Mouse (Mus musculus): ENCODE data around the gene Pik3r6. TPM values are rescaled to one million over a fixed set of nuclear protein-coding genes. Genes with fewer than 3 reads are reported as not detected.

The Pik3r6 gene
- polyA plus RNA-seq, 1 experiment from 2014 or later, result 3.1 TPM

- 72% methylated on average over 6 of the region's 6 CpGs for WGBS
- H3K4me1 ChIP-seq, result no peaks in the 10 kb centered on the region
- no peak overlapping the region for H3K9ac ChIP-seq
- no peak overlapping the region for H3K27ac ChIP-seq
- H3K4me3 ChIP-seq, result no peak overlapping the region
- no peaks in the 10 kb centered on the region for H3K9me3 ChIP-seq
- no peak overlapping the region for H3K4me2 ChIP-seq
- no peak for ATAC-seq (ENCODE audit: insufficient number of reproducible peaks, low FRiP score, low TSS enrichment, low read depth)
- H3K36me3 ChIP-seq, result no peaks in the 10 kb centered on the region
- no peaks in the 10 kb centered on the region for H3K27me3 ChIP-seq
These were observed 14.5 kb upstream of the Pik3r6 start for GRCm38 (mm10) chr11:68488256-68488824.

- Histone ChIP-seq H3K9ac (no peak overlapping the region), H3K27ac (no peak overlapping the region), H3K4me3 (no peak overlapping the region), H3K4me1 (no peaks in the 10 kb centered on the region), H3K4me2 (no peak overlapping the region), H3K9me3 (no peaks in the 10 kb centered on the region), H3K27me3 (no peaks in the 10 kb centered on the region), H3K36me3 (no peaks in the 10 kb centered on the region)
- WGBS, result 31% methylated on average over 2 of the region's 2 CpGs
- no peak for ATAC-seq (ENCODE audit: insufficient number of reproducible peaks, low FRiP score, low TSS enrichment, low read depth)
These were observed 13.6 kb upstream of the Pik3r6 start for GRCm38 (mm10) chr11:68489236-68489635.

- H3K4me3 ChIP-seq, result no peak overlapping the region
- no peak for ATAC-seq (ENCODE audit: insufficient number of reproducible peaks, low FRiP score, low TSS enrichment, low read depth)
- no peak overlapping the region for H3K27ac ChIP-seq
- H3K36me3 ChIP-seq, result no peaks in the 10 kb centered on the region
- H3K27me3 ChIP-seq, result no peaks in the 10 kb centered on the region
- WGBS, result 80% methylated on average over 11 of the region's 11 CpGs
- no peaks in the 10 kb centered on the region for H3K9me3 ChIP-seq
- H3K9ac ChIP-seq, result no peak overlapping the region
- no peak overlapping the region for H3K4me2 ChIP-seq
- no peaks in the 10 kb centered on the region for H3K4me1 ChIP-seq
These were observed 10.2 kb upstream of the Pik3r6 start for GRCm38 (mm10) chr11:68492592-68492991.

GRCm38 (mm10) chr11:68493760-68494159 lies 9.1 kb upstream of the Pik3r6 start:
- Histone ChIP-seq H3K4me3 (no peak overlapping the region), H3K36me3 (no peaks in the 10 kb centered on the region), H3K9me3 (no peaks in the 10 kb centered on the region), H3K4me2 (no peak overlapping the region), H3K27me3 (no peaks in the 10 kb centered on the region), H3K4me1 (no peaks in the 10 kb centered on the region), H3K27ac (no peak overlapping the region), H3K9ac (no peak overlapping the region)
- 67% methylated on average over 5 of the region's 5 CpGs for WGBS
- ATAC-seq (ENCODE audit: insufficient number of reproducible peaks, low FRiP score, low TSS enrichment, low read depth), result no peak

- Histone ChIP-seq H3K27me3 (no peaks in the 10 kb centered on the region), H3K9ac (no peak overlapping the region), H3K9me3 (no peaks in the 10 kb centered on the region), H3K4me1 (peaks cover 3% of the 10 kb centered on the region; the same call in 1 of the 2 replicates), H3K36me3 (no peaks in the 10 kb centered on the region), H3K27ac (no peak overlapping the region), H3K4me3 (no peak overlapping the region), H3K4me2 (no peak overlapping the region)
- no peak for ATAC-seq (ENCODE audit: insufficient number of reproducible peaks, low FRiP score, low TSS enrichment, low read depth)
- 73% methylated on average over 6 of the region's 6 CpGs for WGBS
These were observed 5.7 kb upstream of the Pik3r6 start for GRCm38 (mm10) chr11:68497081-68497480.

GRCm38 (mm10) chr11:68498517-68498916 lies 4.3 kb upstream of the Pik3r6 start:
- no peak overlapping the region for H3K27ac ChIP-seq
- WGBS, result 84% methylated on average over 11 of the region's 11 CpGs
- H3K27me3 ChIP-seq, result no peaks in the 10 kb centered on the region
- H3K4me1 ChIP-seq, result peaks cover 3% of the 10 kb centered on the region; the same call in 1 of the 2 replicates
- ATAC-seq (ENCODE audit: insufficient number of reproducible peaks, low FRiP score, low TSS enrichment, low read depth), result no peak
- H3K9me3 ChIP-seq, result no peaks in the 10 kb centered on the region
- H3K4me3 ChIP-seq, result no peak overlapping the region
- H3K36me3 ChIP-seq, result no peaks in the 10 kb centered on the region
- no peak overlapping the region for H3K9ac ChIP-seq
- H3K4me2 ChIP-seq, result no peak overlapping the region

GRCm38 (mm10) chr11:68498999-68499699 lies 3.7 kb upstream of the Pik3r6 start:
- ATAC-seq (ENCODE audit: insufficient number of reproducible peaks, low FRiP score, low TSS enrichment, low read depth), result no peak
- H3K4me2 ChIP-seq, result no peak overlapping the region
- no peak overlapping the region for H3K9ac ChIP-seq
- no peaks in the 10 kb centered on the region for H3K36me3 ChIP-seq
- H3K27me3 ChIP-seq, result no peaks in the 10 kb centered on the region
- peaks cover 3% of the 10 kb centered on the region; the same call in 1 of the 2 replicates for H3K4me1 ChIP-seq
- H3K27ac ChIP-seq, result no peak overlapping the region
- H3K9me3 ChIP-seq, result no peaks in the 10 kb centered on the region
- no peak overlapping the region for H3K4me3 ChIP-seq
- 53% methylated on average over 7 of the region's 8 CpGs for WGBS

- 65% methylated on average over 14 of the region's 14 CpGs for WGBS
- Histone ChIP-seq H3K36me3 (no peaks in the 10 kb centered on the region), H3K9me3 (no peaks in the 10 kb centered on the region), H3K4me3 (no peak overlapping the region), H3K4me1 (peaks cover 3% of the 10 kb centered on the region; the same call in 1 of the 2 replicates), H3K27ac (no peak overlapping the region), H3K9ac (no peak overlapping the region), H3K4me2 (no peak overlapping the region), H3K27me3 (no peaks in the 10 kb centered on the region)
- no peak for ATAC-seq (ENCODE audit: insufficient number of reproducible peaks, low FRiP score, low TSS enrichment, low read depth)
These were observed 1.9 kb upstream of the Pik3r6 start for GRCm38 (mm10) chr11:68500949-68501350.

- Histone ChIP-seq H3K4me1 (peaks cover 3% of the 10 kb centered on the region; the same call in 1 of the 2 replicates), H3K27me3 (no peaks in the 10 kb centered on the region), H3K4me3 (no peak overlapping the region), H3K27ac (no peak overlapping the region), H3K36me3 (no peaks in the 10 kb centered on the region), H3K9ac (no peak overlapping the region), H3K4me2 (no peak overlapping the region), H3K9me3 (no peaks in the 10 kb centered on the region)
- ATAC-seq (ENCODE audit: insufficient number of reproducible peaks, low FRiP score, low TSS enrichment, low read depth), result no peak
- 62% methylated on average over 2 of the region's 2 CpGs for WGBS
These were observed 411 bp upstream of the Pik3r6 start for GRCm38 (mm10) chr11:68502408-68502807.

GRCm38 (mm10) chr11:68504913-68505312 lies 2.1 kb downstream of the Pik3r6 start:
- 79% methylated on average over 11 of the region's 11 CpGs for WGBS
- H3K4me2 ChIP-seq, result no peak overlapping the region

GRCm38 (mm10) chr11:68507246-68507645 lies 4.4 kb downstream of the Pik3r6 start:
- Histone ChIP-seq H3K9me3 (no peaks in the 10 kb centered on the region), H3K4me3 (no peak overlapping the region), H3K4me2 (no peak overlapping the region), H3K4me1 (no peaks in the 10 kb centered on the region), H3K27me3 (no peaks in the 10 kb centered on the region), H3K36me3 (no peaks in the 10 kb centered on the region), H3K27ac (no peak overlapping the region), H3K9ac (no peak overlapping the region)
- no peak for ATAC-seq (ENCODE audit: insufficient number of reproducible peaks, low FRiP score, low TSS enrichment, low read depth)
- WGBS, result 85% methylated on average over 7 of the region's 7 CpGs

More at GRCm38 (mm10) chr11:68504913-68505312, 2.1 kb downstream of the Pik3r6 start:
- Histone ChIP-seq H3K4me1 (peaks cover 3% of the 10 kb centered on the region; the same call in 1 of the 2 replicates), H3K36me3 (no peaks in the 10 kb centered on the region), H3K9me3 (no peaks in the 10 kb centered on the region), H3K27me3 (no peaks in the 10 kb centered on the region), H3K4me3 (no peak overlapping the region), H3K9ac (no peak overlapping the region), H3K27ac (no peak overlapping the region)
- ATAC-seq (ENCODE audit: insufficient number of reproducible peaks, low FRiP score, low TSS enrichment, low read depth), result no peak

- 58% methylated on average over 5 of the region's 5 CpGs for WGBS
- no peak for ATAC-seq (ENCODE audit: insufficient number of reproducible peaks, low FRiP score, low TSS enrichment, low read depth)
- Histone ChIP-seq H3K4me2 (no peak overlapping the region), H3K4me1 (no peaks in the 10 kb centered on the region), H3K4me3 (no peak overlapping the region), H3K27ac (no peak overlapping the region), H3K27me3 (no peaks in the 10 kb centered on the region), H3K9ac (no peak overlapping the region), H3K9me3 (no peaks in the 10 kb centered on the region), H3K36me3 (no peaks in the 10 kb centered on the region)
These were observed 5.8 kb downstream of the Pik3r6 start for GRCm38 (mm10) chr11:68508619-68509018.

All from limb, embryonic 15.5 days (tissue).